Mouse (Mus musculus) bone marrow, adult 2 months (tissue): ENCODE results near the gene Tmprss5.

Experiments
- CTCF ChIP-seq: fragments of 200-500 bp; IDR thresholded peaks from 2 replicates; pipeline ENCODE4 v1.5.1; 2011; ENCODE audit warnings: low read length, control low read depth; ENCODE audit not compliant: control insufficient read depth, insufficient read depth
- POLR2A ChIP-seq: fragments of 200-500 bp; IDR thresholded peaks from 2 replicates; pipeline ENCODE4 v1.6.1; 2011; ENCODE audit warnings: low read depth, mild to moderate bottlenecking, control low read depth, low read length, borderline replicate concordance; ENCODE audit not compliant: control insufficient read depth

DNA sequence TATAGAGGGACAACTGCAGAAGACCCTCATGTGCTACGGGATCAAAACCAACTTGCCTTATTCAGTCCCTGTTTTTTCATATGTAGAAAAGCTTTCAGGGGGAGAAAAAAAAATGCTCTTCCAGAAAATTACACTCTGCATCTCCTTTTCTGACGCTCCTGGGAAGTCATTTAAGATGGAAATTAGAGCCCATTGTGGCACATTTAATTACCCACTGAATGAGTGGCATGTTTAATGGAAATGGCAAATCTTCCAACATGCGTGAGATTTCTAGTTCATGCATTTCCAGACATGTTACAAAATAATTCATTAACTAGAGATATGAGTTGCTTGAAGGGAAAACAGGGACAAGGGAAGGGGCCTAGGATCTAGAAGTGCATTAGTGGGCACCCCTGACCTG is 66.0 kb downstream of the Tmprss5 start:
- TF ChIP-seq POLR2A = no peak
- TF ChIP-seq CTCF = no peak
